Mouse (Mus musculus) ES-E14 (cell line): Measurements from ENCODE around the gene Rbm42. TPM values are rescaled to one million over a fixed set of nuclear protein-coding genes. Genes with fewer than 3 reads are reported as not detected.
A peak's percentile ranks its signal among the peaks of the same experiment; 100 is the strongest.

Experiments used
- DNase-seq: peaks from one replicate; pipeline ENCODE4 v3.0.0-alpha.2; 2013; ENCODE audit warnings: low read depth, low spot score
- H3K27ac ChIP-seq: 2 replicates; pipeline ENCODE4 v1.5.1; 2012; ENCODE audit warnings: low read depth, mild to moderate bottlenecking, low read length, moderate library complexity, mixed read lengths; ENCODE audit not compliant: poor library complexity, insufficient read depth, severe bottlenecking
- H3K36me3 ChIP-seq: 2 replicates; pipeline ENCODE4 v1.6.1; 2012; ENCODE audit warnings: mild to moderate bottlenecking, low read length, moderate library complexity, mixed read lengths; ENCODE audit not compliant: control insufficient read depth, poor library complexity, insufficient read depth, severe bottlenecking
- H3K4me1 ChIP-seq, 2 experiments: fragments of 150-350 bp in 1 of 2; sonication (generic) in 1 of 2; 2 replicates each; pipeline ENCODE4 v1.6.1; 2012; ENCODE audit warnings: low read length in 2 of 2, mild to moderate bottlenecking in 1 of 2, mixed read lengths in 1 of 2; ENCODE audit not compliant: control insufficient read depth in 2 of 2, insufficient read depth in 2 of 2, poor library complexity in 1 of 2
- H3K4me3 ChIP-seq, 2 experiments: fragments of 150-350 bp in 1 of 2; sonication (generic) in 1 of 2; 2 replicates each; pipeline ENCODE4 v1.5.1; 2012; ENCODE audit warnings: low read length in 2 of 2, low read depth in 1 of 2, mild to moderate bottlenecking in 1 of 2, mixed read lengths in 1 of 2; ENCODE audit not compliant: insufficient read depth in 1 of 2, poor library complexity in 1 of 2, severe bottlenecking in 1 of 2
- H3K9ac ChIP-seq: 2 replicates; pipeline ENCODE4 v1.6.1; 2012; ENCODE audit warnings: low read depth, mild to moderate bottlenecking, low read length, mixed read lengths; ENCODE audit not compliant: poor library complexity, insufficient read depth, severe bottlenecking
- H3K9me3 ChIP-seq: fragments of 150-350 bp; sonication (generic); 2 replicates; pipeline ENCODE4 v1.6.1; 2012; ENCODE audit warnings: low read depth, mild to moderate bottlenecking, low read length; ENCODE audit not compliant: control insufficient read depth, insufficient read depth
- CHD2 ChIP-seq: IDR thresholded peaks from 2 replicates; pipeline ENCODE4 v1.6.1; 2014; ENCODE audit warnings: mild to moderate bottlenecking, low read depth, low read length, inconsistent platforms
- HCFC1 ChIP-seq: IDR thresholded peaks from 2 replicates; pipeline ENCODE4 v1.6.1; 2012; ENCODE audit warnings: low read length, inconsistent platforms, borderline replicate concordance; ENCODE audit not compliant: insufficient read depth
- MAFK ChIP-seq: IDR thresholded peaks from 2 replicates; pipeline ENCODE4 v1.6.1; 2014; ENCODE audit warnings: mild to moderate bottlenecking, low read depth, low read length, inconsistent platforms; ENCODE audit not compliant: insufficient read depth
- ZC3H11A ChIP-seq: IDR thresholded peaks from 2 replicates; pipeline ENCODE4 v1.6.1; 2012; ENCODE audit warnings: low read depth, mild to moderate bottlenecking, inconsistent platforms, low read length, borderline replicate concordance
- ZNF384 ChIP-seq: IDR thresholded peaks from 2 replicates; pipeline ENCODE4 v1.6.1; 2012; ENCODE audit warnings: low read depth, low read length, inconsistent platforms
- in situ Hi-C, 2 experiments: fragments of 600-800 bp; cut with MboI; formaldehyde crosslinking; loops; one replicate each; pipeline ENCODE4 v1.15.1; 2025; ENCODE audit warnings: low sequenced_read_pairs in 2 of 2, inconsistent platforms in 1 of 2; ENCODE audit not compliant: unreplicated experiment in 2 of 2
- total RNA-seq: library from RNA; depleted of rRNA; stranded (reverse); fragments of 300-350 nt; gene quantifications from 2 replicates; pipeline ENCODE4 v1.2.3, GENCODE M21; 2012; rRNA removed

Gene Rbm42
- total RNA-seq, 1 experiment: 86.0 TPM

GRCm38 (mm10) chr7:30591605-30591951, 58.5 kb downstream of the Rbm42 start:
- Histone ChIP-seq H3K4me3 (no peak overlapping the region), H3K9ac (peak overlapping the region; percentile 17; the same call in 1 of the 2 replicates), H3K9me3 (no peaks in the 10 kb centered on the region), H3K4me1 (peaks cover 4 to 30% of the 10 kb centered on the region in 2 experiments), H3K36me3 (peaks cover 3% of the 10 kb centered on the region), H3K27ac (no peak overlapping the region)
- TF ChIP-seq CHD2 (no peak), ZC3H11A (no peak), ZNF384 (no peak), MAFK (no peak), HCFC1 (no peak)
- in situ Hi-C loops: no loop called here
- DNase-seq: no peak

Other genes starting within 250 kb of the Rbm42 start
- gene Tyrobp, start 236.6 kb downstream of the Rbm42 start, total RNA-seq: not detected in 2 replicates
- not detected in 2 replicates for gene Hcst, start 230.5 kb downstream of the Rbm42 start, total RNA-seq
- 4.2 and 8.2 TPM in 2 replicates for gene Nfkbid, start 228.6 kb downstream of the Rbm42 start, total RNA-seq
- gene Aplp1, start 204.8 kb downstream of the Rbm42 start, total RNA-seq: 36.9 and 63.7 TPM in 2 replicates
- gene Kirrel2, start 192.6 kb downstream of the Rbm42 start, total RNA-seq: 10.7 and 29.8 TPM in 2 replicates
- 45.7 and 72.5 TPM in 2 replicates for gene Nphs1, start 192.0 kb downstream of the Rbm42 start, total RNA-seq
- 0.80 and 0.90 TPM in 2 replicates for gene Prodh2, start 156.7 kb downstream of the Rbm42 start, total RNA-seq
- gene Arhgap33, start 115.3 kb downstream of the Rbm42 start, total RNA-seq: 1.0 and 1.4 TPM in 2 replicates
- 1.6 and 4.1 TPM in 2 replicates for gene Hspb6, start 98.1 kb downstream of the Rbm42 start, total RNA-seq
- 6.8 and 10.8 TPM in 2 replicates for gene Proser3, start 98.0 kb downstream of the Rbm42 start, total RNA-seq
- 12.4 and 15.8 TPM in 2 replicates for gene Lin37, start 90.5 kb downstream of the Rbm42 start, total RNA-seq
- gene U2af1l4, start 87.0 kb downstream of the Rbm42 start, total RNA-seq: 56.9 and 65.8 TPM in 2 replicates
- 4.1 and 6.8 TPM in 2 replicates for gene Gm49396, start 87.0 kb downstream of the Rbm42 start, total RNA-seq
- 64.9 and 65.3 TPM in 2 replicates for gene Psenen, start 86.7 kb downstream of the Rbm42 start, total RNA-seq
- 1.3 and 3.3 TPM in 2 replicates for gene Igflr1, start 84.9 kb downstream of the Rbm42 start, total RNA-seq
- gene Kmt2b, start 61.6 kb downstream of the Rbm42 start, total RNA-seq: 73.7 and 98.6 TPM in 2 replicates
- 20.8 and 24.6 TPM in 2 replicates for gene Zbtb32, start 51.4 kb downstream of the Rbm42 start, total RNA-seq
- 1.8 and 2.5 TPM in 2 replicates for gene Upk1a, start 37.5 kb downstream of the Rbm42 start, total RNA-seq
- gene Cox6b1, start 24.2 kb downstream of the Rbm42 start, total RNA-seq: 478 and 576 TPM in 2 replicates
- 1.5 and 2.1 TPM in 2 replicates for gene Etv2, start 14.5 kb downstream of the Rbm42 start, total RNA-seq
- 25.1 and 41.4 TPM in 2 replicates for gene Haus5, start 14.7 kb upstream of the Rbm42 start, total RNA-seq
- 0.36 and 0.37 TPM in 2 replicates for gene Pmis2, start 21.3 kb upstream of the Rbm42 start, total RNA-seq
- gene 2200002J24Rik, start 48.6 kb upstream of the Rbm42 start, total RNA-seq: 1.1 and 2.4 TPM in 2 replicates
- gene Atp4a, start 61.9 kb upstream of the Rbm42 start, total RNA-seq: 1.4 and 5.0 TPM in 2 replicates
- gene Tmem147, start 79.2 kb upstream of the Rbm42 start, total RNA-seq: 137 and 155 TPM in 2 replicates
- gene Gapdhs, start 93.4 kb upstream of the Rbm42 start, total RNA-seq: not detected in 2 replicates
- 9.8 and 20.8 TPM in 2 replicates for gene Sbsn, start 101.2 kb upstream of the Rbm42 start, total RNA-seq
- gene Dmkn, start 113.4 kb upstream of the Rbm42 start, total RNA-seq: 1.9 and 4.9 TPM in 2 replicates
- 3.2 and 4.9 TPM in 2 replicates for gene Krtdap, start 137.6 kb upstream of the Rbm42 start, total RNA-seq
- gene Ffar2, start 173.5 kb upstream of the Rbm42 start, total RNA-seq: not detected in 2 replicates
- 1.0 and 1.2 TPM in 2 replicates for gene Ffar3, start 205.9 kb upstream of the Rbm42 start, total RNA-seq
- gene Ffar1, start 211.2 kb upstream of the Rbm42 start, total RNA-seq: 0.04 and 0.16 TPM in 2 replicates
- 0.16 and 0.45 TPM in 2 replicates for gene Cd22, start 230.0 kb upstream of the Rbm42 start, total RNA-seq